9 mouse cellular contexts compared by ENCODE assay signal in the genomic region with DNA sequence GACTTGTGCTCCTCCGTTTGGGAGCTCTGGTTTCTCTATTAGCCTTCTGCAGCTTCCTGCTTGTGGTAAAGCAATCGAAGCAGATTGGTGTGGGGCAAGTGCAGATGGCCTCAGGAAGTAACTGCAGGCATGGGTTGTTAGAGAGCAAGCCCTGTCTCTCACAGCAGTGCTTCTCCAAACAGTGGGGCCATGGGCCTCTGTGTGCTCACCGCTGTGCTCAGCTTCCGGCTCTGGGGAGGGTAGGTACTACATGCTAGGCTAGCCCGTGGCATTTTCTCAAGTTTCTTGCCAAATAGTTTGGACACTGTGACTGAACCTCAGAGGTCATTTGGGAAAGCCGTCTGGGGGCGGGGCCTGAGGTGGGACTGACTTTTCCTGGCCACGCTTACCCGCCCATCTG. TPM values are rescaled to one million over a fixed set of nuclear protein-coding genes. Genes with fewer than 3 reads are reported as not detected.
DNase-seq lines count a peak whose midpoint lies in the region; ATAC-seq lines count a peak whose summit lies in the region.
"Had no signal": no experiment of that assay in that cellular context is flagged by ENCODE, and none has a peak within 500 bp of the region (broad histone marks: within the 10 kb centered on the region; RNA-seq: fewer than 3 reads in every experiment).

No protein-coding gene starts in this region.

- no peak for ATAC-seq in kidney, embryonic 14.5 days (ENCODE audit: low FRiP score, low TSS enrichment)
- 0 out of 2 replicates have a peak, but pooled peaks have one; percentile 24 for ATAC-seq in heart, embryonic 16.5 days (replicated peaks; ENCODE audit: extremely low read depth, insufficient read depth, low FRiP score)

- no peaks in the 10 kb centered on the region for H3K27me3 ChIP-seq in kidney, embryonic 14.5 days (ENCODE audit: control insufficient read depth, insufficient read depth, low read length)
- no peaks in the 10 kb centered on the region for H3K27me3 ChIP-seq in heart, embryonic 16.5 days (ENCODE audit: control insufficient read depth, insufficient read depth, low read length)
- H3K27me3 ChIP-seq: neural tube, embryonic 13.5 days had no signal

- peaks cover 66% of the 10 kb centered on the region for H3K36me3 ChIP-seq in kidney, embryonic 14.5 days (ENCODE audit: control insufficient read depth, insufficient read depth, low read length)
- peaks cover 12% of the 10 kb centered on the region for H3K36me3 ChIP-seq in heart, embryonic 16.5 days (ENCODE audit: control insufficient read depth, insufficient read depth)
- H3K36me3 ChIP-seq: neural tube, embryonic 13.5 days had no signal

- no peak overlapping the region for H3K4me2 ChIP-seq in kidney, embryonic 14.5 days (replicated peaks; ENCODE audit: low read depth, low read length)
- H3K4me2 ChIP-seq in heart, embryonic 16.5 days (ENCODE audit: low read depth, low read length), result no peak overlapping the region
- H3K4me2 ChIP-seq: neural tube, embryonic 13.5 days had no signal

- H3K4me1 ChIP-seq in kidney, embryonic 14.5 days (ENCODE audit: control insufficient read depth, insufficient read depth, low read length), result 0 out of 2 replicates have a peak, but pooled peaks cover 5% of the 10 kb centered on the region
- H3K4me1 ChIP-seq in heart, embryonic 16.5 days (ENCODE audit: control insufficient read depth, insufficient read depth, low read length), result peaks cover 15% of the 10 kb centered on the region

- H3K9ac ChIP-seq in kidney, embryonic 14.5 days (ENCODE audit: low read depth, low read length), result no peak overlapping the region
- H3K9ac ChIP-seq in heart, embryonic 16.5 days (ENCODE audit: low read length), result no peak overlapping the region
- H3K9ac ChIP-seq: neural tube, embryonic 13.5 days had no signal

- no peak overlapping the region for H3K4me3 ChIP-seq in kidney, embryonic 14.5 days (ENCODE audit: low read length)
- H3K4me3 ChIP-seq in heart, embryonic 16.5 days (ENCODE audit: low read length), result no peak overlapping the region
- H3K4me3 ChIP-seq: neural tube, embryonic 13.5 days had no signal

- peak; percentile 54 for DNase-seq in kidney, adult 11 months
- DNase-seq in T-cell, adult 2 months (ENCODE audit: low spot score), result peak; percentile 59
- DNase-seq in lung, postnatal 36 days, result peak; percentile 81
- no peak for DNase-seq in embryo, embryonic 10 days (ENCODE audit: low spot score)
- no peak for DNase-seq in layer of hippocampus, postnatal 25 days (ENCODE audit: extremely low spot score in 1 of 2, low spot score in 1 of 2)
- DNase-seq in right cerebral cortex, postnatal 14 days, result no peak

- no peaks in the 10 kb centered on the region for H3K9me3 ChIP-seq in kidney, embryonic 14.5 days (ENCODE audit: control insufficient read depth, low read length)
- H3K9me3 ChIP-seq in heart, embryonic 16.5 days (replicated peaks; ENCODE audit: control insufficient read depth, low read length), result no peaks in the 10 kb centered on the region
- H3K9me3 ChIP-seq: neural tube, embryonic 13.5 days had no signal

- whole genome bisulfite sequencing in kidney, embryonic 14.5 days, result 57% methylated on average over 9 of the region's 9 CpGs
- WGBS in heart, embryonic 16.5 days, result 50% methylated on average over 9 of the region's 9 CpGs

- H3K27ac ChIP-seq in kidney, embryonic 14.5 days (ENCODE audit: low read depth, low read length), result no peak overlapping the region
- H3K27ac ChIP-seq in heart, embryonic 16.5 days (ENCODE audit: low read length), result peak overlapping the region; percentile 58
- H3K27ac ChIP-seq: neural tube, embryonic 13.5 days had no signal

RNA-seq across cellular contexts. Expression of gene Rara, which starts 9.4 kb away (rescaled TPM):
- polyA plus RNA-seq in kidney, embryonic 14.5 days (2014; fragmentation: Nextera tagmentation; extraction: Ambion mirVana), result 27.7 and 36.7 TPM in 2 replicates
- 28.2 and 28.6 TPM in 2 replicates for polyA plus RNA-seq in heart, embryonic 16.5 days (2015; fragmentation: Nextera tagmentation; extraction: Ambion mirVana)
- total RNA-seq in layer of hippocampus, postnatal 25 days (2021), result 10 to 100 TPM; 17.0 to 17.7 TPM

RNA-seq across cellular contexts. Expression of gene Cdc6, which starts 10.6 kb away (rescaled TPM):
- polyA plus RNA-seq in kidney, embryonic 14.5 days (2014; fragmentation: Nextera tagmentation; extraction: Ambion mirVana), result 32.5 and 44.1 TPM in 2 replicates
- polyA plus RNA-seq in heart, embryonic 16.5 days (2015; fragmentation: Nextera tagmentation; extraction: Ambion mirVana), result 18.6 and 23.0 TPM in 2 replicates
- total RNA-seq in layer of hippocampus, postnatal 25 days (2021), result under 1 TPM; 0.54 to 0.94 TPM

RNA-seq across cellular contexts. Expression of gene Wipf2, which starts 54.8 kb away (rescaled TPM):
- 6.5 and 6.7 TPM in 2 replicates for polyA plus RNA-seq in kidney, embryonic 14.5 days (2014; fragmentation: Nextera tagmentation; extraction: Ambion mirVana)
- 3.1 and 3.4 TPM in 2 replicates for polyA plus RNA-seq in heart, embryonic 16.5 days (2015; fragmentation: Nextera tagmentation; extraction: Ambion mirVana)
- 10 to 100 TPM; 57.2 to 61.4 TPM for total RNA-seq in layer of hippocampus, postnatal 25 days (2021)

Comparison
In these comparisons a context has a peak if more than half of its experiments do, and no peak if none do; other contexts are left out.
1. DNase-seq: peak in kidney, adult 11 months (single experiment), T-cell, adult 2 months (single experiment) and lung, postnatal 36 days (single experiment); none in embryo, embryonic 10 days (single experiment), layer of hippocampus, postnatal 25 days (0 of 2) and right cerebral cortex, postnatal 14 days (single experiment).